Mouse (Mus musculus): Measurements from ENCODE around the gene Apba1. TPM values are rescaled to one million over a fixed set of nuclear protein-coding genes. Genes with fewer than 3 reads are reported as not detected.

Apba1 gene
- total and polyA plus RNA-seq, 2 experiments from 2014 or later, result 0.36 to 2.4 TPM

DNA sequence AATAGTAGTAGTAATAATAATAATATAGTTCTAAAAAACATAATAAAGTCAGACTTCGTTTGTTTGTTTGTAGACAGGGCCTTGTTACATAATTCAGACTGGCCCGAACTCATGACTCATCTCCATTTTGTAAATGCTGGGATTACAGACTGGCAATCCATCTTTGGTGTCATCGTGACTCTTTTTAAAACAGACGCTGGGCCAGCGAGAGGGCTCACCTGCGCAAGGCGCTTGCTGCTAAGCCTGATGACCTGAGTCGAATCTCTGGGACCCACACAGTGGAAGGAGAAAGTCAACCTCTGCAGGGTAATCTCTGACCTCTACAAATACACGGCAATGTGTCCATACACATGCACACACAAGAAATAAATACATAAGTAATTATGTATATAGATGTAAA lies 207.7 kb downstream of the Apba1 start:
- H3K27me3 ChIP-seq (ENCODE audit: control insufficient read depth, insufficient read depth, low read length), result no peaks in the 10 kb centered on the region
- no peak for DNase-seq (ENCODE audit: low spot score)
- H3K4me2 ChIP-seq (ENCODE audit: low read depth, low read length), result no peak overlapping the region
- peak overlapping the region; percentile 64 for H3K27ac ChIP-seq (ENCODE audit: low read depth)
- WGBS, result 88% methylated on average over 9 of the region's 9 CpGs
- no peaks in the 10 kb centered on the region for H3K9me3 ChIP-seq (replicated peaks; ENCODE audit: control insufficient read depth, low read length)
- TF ChIP-seq CTCF (IDR thresholded peaks at IDR 0.05; ENCODE audit: low read depth) (no peak), EP300 (IDR thresholded peaks at IDR 0.05; ENCODE audit: low read depth) (no peak)
- no peak overlapping the region for H3K9ac ChIP-seq (replicated peaks; ENCODE audit: low read depth, low read length)
- peaks cover 33% of the 10 kb centered on the region for H3K4me1 ChIP-seq (ENCODE audit: control insufficient read depth, insufficient read depth)
- ATAC-seq (ENCODE audit: insufficient read depth, low read depth), result no peak
- H3K4me3 ChIP-seq (ENCODE audit: low read depth, low read length), result no peak overlapping the region
- no peaks in the 10 kb centered on the region for H3K36me3 ChIP-seq (replicated peaks; ENCODE audit: control insufficient read depth, insufficient read depth, low read length)

DNA sequence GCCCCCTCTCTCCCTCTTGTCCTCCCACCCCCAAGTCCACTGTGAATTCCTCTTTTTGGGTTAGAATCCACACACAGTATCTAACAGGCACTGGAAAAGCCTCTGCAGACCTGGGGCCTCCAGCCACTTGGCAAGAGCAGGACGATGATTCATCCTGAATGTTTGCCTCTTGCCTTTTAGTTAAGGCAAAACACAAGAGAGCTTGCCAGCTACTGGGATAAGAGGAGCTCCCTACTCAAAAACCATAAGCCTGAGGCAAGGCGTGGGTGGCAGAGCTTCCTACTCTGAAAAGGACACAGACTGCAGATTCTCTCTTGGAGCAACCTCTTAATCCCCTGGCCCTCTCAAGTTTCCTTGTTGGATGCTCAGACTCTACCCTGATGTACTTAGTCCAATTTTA lies 208.5 kb downstream of the Apba1 start:
- TF ChIP-seq CTCF (IDR thresholded peaks at IDR 0.05; ENCODE audit: low read depth) (no peak), EP300 (IDR thresholded peaks at IDR 0.05; ENCODE audit: low read depth) (no peak)
- H3K4me2 ChIP-seq (ENCODE audit: low read depth, low read length), result no peak overlapping the region
- no peak overlapping the region for H3K4me3 ChIP-seq (ENCODE audit: low read depth, low read length)
- no peaks in the 10 kb centered on the region for H3K9me3 ChIP-seq (replicated peaks; ENCODE audit: control insufficient read depth, low read length)
- no peak overlapping the region for H3K9ac ChIP-seq (replicated peaks; ENCODE audit: low read depth, low read length)
- no peaks in the 10 kb centered on the region for H3K36me3 ChIP-seq (replicated peaks; ENCODE audit: control insufficient read depth, insufficient read depth, low read length)
- WGBS, result 2% methylated on average over 2 of the region's 2 CpGs
- H3K4me1 ChIP-seq (ENCODE audit: control insufficient read depth, insufficient read depth), result peaks cover 41% of the 10 kb centered on the region
- peak; percentile 45 for ATAC-seq (ENCODE audit: insufficient read depth, low read depth)
- peak overlapping the region; percentile 64 for H3K27ac ChIP-seq (ENCODE audit: low read depth)
- peak; percentile 89 for DNase-seq (ENCODE audit: low spot score)
- no peaks in the 10 kb centered on the region for H3K27me3 ChIP-seq (ENCODE audit: control insufficient read depth, insufficient read depth, low read length)

DNA sequence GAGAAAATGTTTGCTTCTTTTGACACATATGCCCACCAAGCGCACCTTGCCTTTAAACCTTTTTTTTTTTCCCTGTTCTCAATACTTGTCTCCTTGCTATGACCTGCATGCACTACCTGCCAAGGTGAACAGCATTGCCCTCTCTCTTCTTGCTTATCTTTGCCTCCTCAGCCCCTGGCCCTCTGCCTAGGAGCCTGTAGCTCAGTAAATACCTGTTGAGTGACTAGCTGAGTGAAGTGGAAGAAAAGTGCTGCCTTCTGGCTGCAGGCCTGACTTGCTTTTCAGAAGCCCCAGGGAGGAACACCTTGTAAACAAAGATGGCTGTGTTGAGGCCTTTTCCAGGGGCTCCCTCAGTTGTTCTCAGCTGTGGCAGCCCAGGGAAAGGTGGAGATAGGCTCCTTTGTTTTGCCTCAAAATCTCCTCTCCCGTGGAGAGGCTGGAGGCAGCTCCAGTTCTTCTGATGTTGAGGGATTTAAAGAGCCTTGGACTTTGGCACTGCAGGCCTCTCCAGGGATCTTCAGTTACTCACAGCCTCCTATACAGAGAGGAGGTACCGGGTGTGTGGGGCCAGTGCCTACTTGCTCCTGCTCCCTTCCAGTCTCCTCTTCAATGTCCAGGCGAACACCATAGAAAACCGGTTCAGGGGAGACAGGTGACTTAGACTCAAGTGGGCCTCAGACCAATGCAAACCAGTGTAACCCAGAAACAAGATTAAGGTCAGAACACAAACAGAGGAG lies 209.6 kb downstream of the Apba1 start:
- WGBS, result 59% methylated on average over 5 of the region's 5 CpGs
- peak; percentile 40 for DNase-seq (ENCODE audit: low spot score)

DNA sequence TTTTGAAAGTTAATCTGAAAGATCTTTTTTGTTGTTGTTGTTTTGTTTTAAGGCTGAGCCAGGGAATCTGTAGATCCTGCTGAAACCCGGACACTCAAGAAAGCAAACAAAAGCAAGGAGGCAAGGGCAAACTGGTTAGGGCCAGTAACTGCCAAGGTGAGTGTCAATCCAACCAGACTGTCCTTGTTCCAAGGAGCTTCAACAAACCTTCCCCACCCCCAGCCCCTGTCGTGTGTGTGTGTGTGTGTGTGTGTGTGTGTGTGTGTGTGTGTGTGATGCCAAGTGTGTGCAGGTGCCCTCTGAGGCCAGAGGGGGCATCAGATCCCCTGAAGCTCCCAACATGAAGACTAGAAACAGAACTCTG lies 210.2 kb downstream of the Apba1 start:
- peak overlapping the region; percentile 64 for H3K27ac ChIP-seq (ENCODE audit: low read depth)
- no peak overlapping the region for H3K9ac ChIP-seq (replicated peaks; ENCODE audit: low read depth, low read length)
- DNase-seq (ENCODE audit: low spot score) (no peak), ATAC-seq (ENCODE audit: insufficient read depth, low read depth) (no peak)
- 85% methylated on average over 2 of the region's 2 CpGs for WGBS
- TF ChIP-seq EP300 (IDR thresholded peaks at IDR 0.05; ENCODE audit: low read depth) (no peak), CTCF (IDR thresholded peaks at IDR 0.05; ENCODE audit: low read depth) (no peak)
- H3K4me1 ChIP-seq (ENCODE audit: control insufficient read depth, insufficient read depth), result peaks cover 53% of the 10 kb centered on the region
- H3K9me3 ChIP-seq (replicated peaks; ENCODE audit: control insufficient read depth, low read length), result no peaks in the 10 kb centered on the region
- H3K36me3 ChIP-seq (replicated peaks; ENCODE audit: control insufficient read depth, insufficient read depth, low read length), result no peaks in the 10 kb centered on the region
- no peaks in the 10 kb centered on the region for H3K27me3 ChIP-seq (ENCODE audit: control insufficient read depth, insufficient read depth, low read length)
- no peak overlapping the region for H3K4me2 ChIP-seq (ENCODE audit: low read depth, low read length)
- no peak overlapping the region for H3K4me3 ChIP-seq (ENCODE audit: low read depth, low read length)

More for the DNA sequence above, 209.6 kb downstream of the Apba1 start:
- Histone ChIP-seq H3K9ac (replicated peaks; ENCODE audit: low read depth, low read length) (no peak overlapping the region), H3K27ac (ENCODE audit: low read depth) (peak overlapping the region; percentile 64), H3K9me3 (replicated peaks; ENCODE audit: control insufficient read depth, low read length) (no peaks in the 10 kb centered on the region), H3K36me3 (replicated peaks; ENCODE audit: control insufficient read depth, insufficient read depth, low read length) (no peaks in the 10 kb centered on the region), H3K4me1 (ENCODE audit: control insufficient read depth, insufficient read depth) (peaks cover 51% of the 10 kb centered on the region), H3K27me3 (ENCODE audit: control insufficient read depth, insufficient read depth, low read length) (no peaks in the 10 kb centered on the region), H3K4me3 (ENCODE audit: low read depth, low read length) (no peak overlapping the region), H3K4me2 (ENCODE audit: low read depth, low read length) (no peak overlapping the region)
- TF ChIP-seq CTCF (IDR thresholded peaks at IDR 0.05; ENCODE audit: low read depth) (no peak), EP300 (IDR thresholded peaks at IDR 0.05; ENCODE audit: low read depth) (0 out of 2 replicates have a peak, but pooled peaks have one; percentile 14)
- 0 out of 2 replicates have a peak, but pooled peaks have one; percentile 10 for ATAC-seq (ENCODE audit: insufficient read depth, low read depth)

DNA sequence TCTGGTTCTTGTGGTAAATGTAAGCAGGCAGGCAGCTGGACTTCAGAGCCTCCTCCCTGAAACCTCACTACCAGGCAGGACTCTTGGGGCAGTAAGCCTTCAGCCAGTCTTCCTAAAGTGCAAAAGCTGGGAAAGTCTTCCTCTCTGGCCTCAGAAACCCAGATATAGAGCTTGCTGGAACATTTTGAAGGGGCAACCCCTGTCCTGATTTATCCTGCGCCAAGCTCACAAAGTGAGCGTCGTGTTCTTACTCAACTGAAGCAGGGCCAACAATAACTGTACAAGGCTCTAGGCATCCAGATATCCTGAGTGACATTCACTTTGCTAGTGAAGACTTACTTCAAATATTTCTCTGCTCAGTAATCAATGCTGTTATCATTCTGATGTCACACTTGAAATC lies 211.7 kb downstream of the Apba1 start:
- Histone ChIP-seq H3K27ac (ENCODE audit: low read depth) (peak overlapping the region; percentile 93), H3K4me1 (ENCODE audit: control insufficient read depth, insufficient read depth) (peaks cover 45% of the 10 kb centered on the region), H3K4me3 (ENCODE audit: low read depth, low read length) (no peak overlapping the region), H3K9ac (replicated peaks; ENCODE audit: low read depth, low read length) (no peak overlapping the region), H3K27me3 (ENCODE audit: control insufficient read depth, insufficient read depth, low read length) (no peaks in the 10 kb centered on the region), H3K9me3 (replicated peaks; ENCODE audit: control insufficient read depth, low read length) (no peaks in the 10 kb centered on the region), H3K4me2 (ENCODE audit: low read depth, low read length) (no peak overlapping the region), H3K36me3 (replicated peaks; ENCODE audit: control insufficient read depth, insufficient read depth, low read length) (peaks cover 7% of the 10 kb centered on the region; the same call in 1 of the 2 replicates)
- TF ChIP-seq CTCF (IDR thresholded peaks at IDR 0.05; ENCODE audit: low read depth) (no peak), EP300 (IDR thresholded peaks at IDR 0.05; ENCODE audit: low read depth) (no peak)
- ATAC-seq (ENCODE audit: insufficient read depth, low read depth) (no peak), DNase-seq (ENCODE audit: low spot score) (peak; percentile 51)
- 27% methylated on average over 3 of the region's 3 CpGs for WGBS
